Mouse (Mus musculus) frontal cortex, adult 2 months (tissue): ENCODE data around the gene Pea15a. TPM values are rescaled to one million over a fixed set of nuclear protein-coding genes. Genes with fewer than 3 reads are reported as not detected.

Experiments used
- DNase-seq, 2 experiments: peaks; one replicate each; pipeline ENCODE4 v3.0.0; 2022; ENCODE audit warnings: low spot score in 1 of 2; ENCODE audit errors: extremely low spot score in 1 of 2
- polyA plus RNA-seq: library from polyadenylated mRNA; depleted of rRNA; stranded (reverse); fragments of >200 nt; gene quantifications from 2 replicates; pipeline ENCODE4 v1.2.3, GENCODE M21; 2012; rRNA removed

Gene Pea15a
- polyA plus RNA-seq, 1 experiment, result 542 TPM

DNA sequence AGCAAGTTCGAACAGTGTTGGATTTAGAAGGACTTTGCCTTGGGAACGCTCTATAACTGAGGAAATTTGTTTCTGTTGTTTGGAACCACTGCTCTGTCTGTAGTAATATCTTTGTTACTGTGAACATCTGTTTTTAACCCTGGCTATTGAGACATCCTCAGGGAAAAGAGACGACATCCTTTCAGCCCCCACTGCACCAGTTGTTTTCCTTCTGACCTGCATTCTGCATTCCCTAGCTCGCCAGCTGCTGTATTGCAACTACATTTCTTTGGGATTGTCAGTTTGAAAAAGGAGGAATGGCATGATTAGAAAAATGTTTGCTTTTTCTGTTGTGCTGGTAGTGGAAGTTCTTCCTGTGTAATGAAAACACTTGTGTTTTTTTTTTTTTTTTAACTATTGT, 25.7 kb downstream of the Pea15a start:
- no peak for DNase-seq

GRCm38 (mm10) chr1:172179102-172179501, 27.5 kb downstream of the Pea15a start:
- no peak for DNase-seq

- DNase-seq, result no peak
These were observed 28.8 kb downstream of the Pea15a start for GRCm38 (mm10) chr1:172177791-172178190.

GRCm38 (mm10) chr1:172173181-172173580, 33.4 kb downstream of the Pea15a start:
- DNase-seq, result no peak

DNA sequence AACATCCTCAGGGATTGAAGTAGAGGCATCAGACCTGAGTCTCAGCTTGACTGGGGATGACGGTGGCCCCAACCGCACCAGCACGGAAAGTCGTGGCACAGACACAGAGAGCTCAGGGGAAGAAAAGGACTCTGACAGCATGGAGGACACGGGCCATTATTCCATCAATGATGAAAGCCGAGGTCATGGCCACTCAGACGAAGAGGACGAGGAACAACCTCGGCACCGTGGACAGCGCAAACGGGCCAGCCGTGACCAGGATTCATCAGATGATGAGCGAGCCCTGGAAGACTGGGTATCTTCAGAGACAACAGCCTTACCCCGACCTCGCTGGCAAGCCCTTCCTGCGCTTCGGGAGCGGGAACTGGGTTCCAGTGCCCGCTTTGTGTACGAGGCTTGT, 34.2 kb downstream of the Pea15a start:
- no peak for DNase-seq

DNA sequence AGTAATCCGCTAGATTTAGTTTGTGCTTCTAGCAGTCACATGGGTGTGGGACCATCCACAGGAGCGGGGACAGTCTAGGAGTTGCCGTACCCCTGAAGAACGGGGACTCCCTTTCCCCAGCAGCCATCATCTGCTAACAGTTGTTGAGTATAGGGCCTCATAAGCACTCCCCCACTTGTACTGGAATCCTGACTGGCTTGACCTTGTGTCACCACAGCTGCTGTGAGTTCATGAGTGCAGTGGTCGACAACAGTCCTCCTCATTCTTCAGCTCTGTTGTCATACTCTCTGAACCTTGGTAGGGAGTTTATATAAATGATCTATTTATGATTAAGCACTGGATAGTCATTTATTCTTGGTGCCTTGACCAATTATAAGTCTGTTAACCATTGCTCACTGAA, 36.8 kb downstream of the Pea15a start:
- no peak for DNase-seq

DNA sequence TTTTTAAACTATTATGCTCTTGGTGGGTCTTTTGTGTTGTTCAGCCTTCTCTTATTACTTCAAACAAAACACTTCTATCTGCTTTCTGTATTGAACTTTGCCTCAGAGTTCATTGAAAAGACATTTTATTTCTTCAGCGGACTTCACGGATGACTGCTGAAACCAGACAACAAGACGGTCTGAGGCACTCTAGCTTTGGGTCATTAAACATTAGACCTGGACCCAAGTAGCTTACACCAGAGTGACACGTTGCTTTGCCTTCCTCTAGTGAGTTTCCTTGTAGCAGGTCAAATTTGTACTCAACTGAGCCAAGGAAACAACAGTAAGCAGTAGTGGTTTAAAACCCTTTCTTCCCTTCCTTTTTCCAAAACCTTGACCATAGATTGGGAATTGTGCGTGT, 38.7 kb downstream of the Pea15a start:
- DNase-seq, result no peak

DNA sequence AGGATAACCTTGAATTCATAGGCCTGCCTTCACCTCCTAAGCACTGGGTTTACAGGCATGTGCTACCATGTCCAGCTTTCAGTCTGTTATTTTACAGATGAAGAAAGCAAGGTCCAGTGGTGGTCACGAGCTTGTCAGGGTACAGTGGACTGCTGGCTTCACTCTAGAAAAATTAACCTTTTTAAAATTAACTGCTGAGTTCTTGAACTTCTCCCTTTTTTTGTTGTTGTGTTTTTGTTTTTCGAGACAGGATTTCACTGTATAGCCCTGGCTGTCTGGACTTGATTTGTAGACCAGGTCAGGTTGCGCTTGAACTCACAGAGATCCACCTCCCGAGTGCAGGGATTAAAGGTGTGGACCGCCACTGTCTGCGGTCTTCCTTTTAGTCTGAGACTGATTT, 43.6 kb downstream of the Pea15a start:
- DNase-seq, result no peak

- DNase-seq, result peak; percentile 20 to 59
These were observed 44.6 kb downstream of the Pea15a start for GRCm38 (mm10) chr1:172162009-172162408.

DNA sequence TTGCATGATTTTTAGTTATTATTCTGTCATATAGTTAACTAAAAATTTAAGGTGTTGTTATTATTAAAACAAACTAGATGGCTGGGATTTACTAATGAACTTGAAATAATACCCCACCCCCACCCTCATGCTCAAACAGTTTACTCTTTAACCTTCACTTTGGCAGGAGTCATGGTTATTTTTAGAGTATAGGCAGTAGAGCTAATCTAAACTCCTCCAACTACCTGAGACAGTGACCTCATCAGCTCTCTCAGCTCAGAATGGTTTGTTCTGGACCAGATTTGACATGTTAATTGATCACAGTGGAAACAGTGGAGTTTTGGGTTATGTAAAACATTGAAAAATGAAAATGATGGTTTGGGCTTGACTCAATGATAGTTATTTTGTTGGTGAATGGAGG, 46.1 kb downstream of the Pea15a start:
- no peak for DNase-seq

DNA sequence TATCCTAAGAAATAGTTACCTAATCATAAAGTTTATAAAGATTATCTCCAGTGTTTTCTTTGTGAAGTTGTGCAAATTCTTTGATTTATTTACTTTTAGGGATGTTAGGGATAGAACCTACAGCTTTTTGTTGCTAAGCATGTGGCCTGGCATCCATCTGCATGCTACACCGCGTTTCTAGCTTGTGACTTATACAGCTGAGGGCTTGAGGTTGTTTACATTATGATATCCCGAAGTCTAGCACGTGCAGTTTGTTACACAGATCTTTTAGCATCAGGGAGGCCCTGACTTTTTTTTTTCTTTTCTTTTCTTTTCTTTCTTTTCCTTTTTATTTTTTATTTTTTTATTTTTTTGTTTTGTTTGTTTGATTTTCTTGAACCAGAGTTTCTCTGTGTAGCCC, 46.6 kb downstream of the Pea15a start:
- no peak for DNase-seq

- no peak for DNase-seq
These were observed 51.1 kb downstream of the Pea15a start for GRCm38 (mm10) chr1:172155518-172155917.

DNA sequence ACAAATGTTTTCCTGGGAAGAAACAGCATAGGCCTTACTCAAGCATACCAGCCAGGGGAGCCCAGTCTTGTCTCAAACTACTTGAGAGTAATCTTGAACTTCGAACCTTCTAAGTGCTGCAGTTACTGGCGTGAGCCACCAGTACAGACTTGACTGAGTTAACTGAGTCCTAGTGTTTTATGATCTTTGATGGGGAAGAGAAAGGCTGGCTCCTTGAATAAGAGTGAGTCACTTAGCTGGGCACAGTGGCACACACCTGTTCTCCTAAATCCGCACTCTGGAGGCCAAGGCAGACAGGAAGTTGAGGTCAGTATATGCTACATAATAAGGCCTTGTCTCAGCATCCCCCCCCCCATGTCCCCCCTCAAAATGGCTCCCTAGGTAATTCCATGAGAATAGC, 52.1 kb downstream of the Pea15a start:
- no peak for DNase-seq

DNA sequence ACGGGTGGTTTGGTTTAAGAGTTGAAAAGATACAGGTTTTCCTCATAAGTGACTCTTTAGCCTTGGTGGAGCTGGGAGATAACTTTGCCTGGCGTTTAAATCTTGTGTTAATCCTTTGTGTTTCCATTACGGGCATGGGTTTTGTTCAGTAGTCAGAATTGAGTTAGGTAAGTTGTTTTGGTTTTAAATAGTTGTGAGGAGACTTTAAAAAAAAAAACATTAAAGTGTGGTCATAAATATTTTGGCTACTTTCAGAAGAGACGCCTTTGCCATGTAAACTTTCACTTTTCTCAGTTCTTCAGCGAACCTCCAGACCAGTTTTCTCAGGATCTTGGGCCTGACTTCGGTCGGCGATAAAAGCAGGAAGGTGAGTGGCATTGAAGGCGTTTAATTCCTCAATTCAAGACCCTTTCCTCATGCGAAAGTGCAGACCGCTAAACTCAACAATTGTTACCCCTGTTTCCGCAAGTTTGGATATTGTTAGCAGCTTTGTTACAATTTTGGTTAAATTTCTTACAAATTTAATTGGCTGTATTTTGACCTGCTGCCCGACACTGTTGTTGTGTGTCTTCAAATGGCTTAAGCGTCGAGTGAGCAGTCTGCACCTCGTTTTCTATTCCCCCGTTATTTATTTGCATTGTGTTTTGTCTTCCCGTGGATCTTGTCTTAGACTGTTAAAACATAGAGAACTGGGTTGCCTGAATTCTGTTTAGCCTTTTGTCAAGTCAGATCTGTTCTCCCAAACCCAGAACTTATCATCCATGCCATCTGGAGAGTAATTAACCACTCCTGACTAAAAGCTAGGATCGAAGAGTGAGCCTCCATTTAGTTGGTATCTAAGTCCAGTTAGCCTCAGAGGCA, 57.4 kb downstream of the Pea15a start:
- no peak for DNase-seq

DNA sequence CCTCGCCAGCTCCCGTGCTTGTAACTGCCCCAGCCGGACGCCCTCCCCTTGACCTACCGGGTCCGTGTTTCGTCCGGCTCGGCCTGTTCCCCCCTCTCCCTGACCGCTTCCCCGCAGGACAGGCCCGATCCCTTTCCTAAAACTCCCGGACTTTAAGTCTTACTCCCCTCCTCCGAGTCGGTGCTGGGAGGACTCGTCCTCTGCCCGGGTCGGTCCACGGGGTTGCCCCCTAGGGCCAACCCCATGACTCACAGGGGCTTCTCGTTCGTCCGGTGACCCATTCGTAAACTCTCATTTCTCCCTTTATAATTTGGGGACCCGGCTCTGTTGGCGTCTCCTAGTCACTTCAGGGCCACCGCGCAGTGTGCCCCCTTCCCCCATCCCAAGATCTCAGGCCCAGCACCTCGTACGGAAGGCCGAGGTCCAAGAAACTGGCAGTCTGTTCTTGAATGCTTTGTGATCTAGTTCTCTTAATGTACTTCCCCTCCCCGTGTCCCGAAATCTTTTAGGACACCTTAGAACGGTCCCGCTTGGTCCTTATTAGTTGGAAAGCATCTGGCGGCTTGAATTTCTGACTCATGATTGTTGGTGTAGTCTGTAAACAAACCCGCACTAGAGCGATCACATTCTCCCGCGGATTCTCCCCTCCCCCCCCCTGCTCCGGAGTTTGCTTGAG, 58.2 kb downstream of the Pea15a start:
- peak in 1 of 2 experiments; percentile 36 for DNase-seq

GRCm38 (mm10) chr1:172147835-172148278, 58.7 kb downstream of the Pea15a start, which contains the start of gene Dcaf8:
TSS of gene Dcaf8 (plus strand) at chr1:172148084.
- peak; percentile 90 to 96 for DNase-seq

Other genes starting within 250 kb of the Pea15a start
- gene Vangl2, start 178.4 kb downstream of the Pea15a start, polyA plus RNA-seq, result 11.5 and 13.4 TPM in 2 replicates
- 0.30 and 0.50 TPM in 2 replicates for gene Nhlh1, start 149.2 kb downstream of the Pea15a start, polyA plus RNA-seq
- gene Copa, start 124.3 kb downstream of the Pea15a start, polyA plus RNA-seq, result 114 and 122 TPM in 2 replicates
- 82.6 and 88.1 TPM in 2 replicates for gene Ncstn, start 124.0 kb downstream of the Pea15a start, polyA plus RNA-seq
- 81.2 and 84.3 TPM in 2 replicates for gene Pex19, start 80.0 kb downstream of the Pea15a start, polyA plus RNA-seq
- 92.6 and 102 TPM in 2 replicates for gene Dcaf8, start 58.7 kb downstream of the Pea15a start, polyA plus RNA-seq
- gene Casq1, start 13.1 kb upstream of the Pea15a start, polyA plus RNA-seq, result 1.4 TPM in 2 replicates
- gene Atp1a4, start 51.6 kb upstream of the Pea15a start, polyA plus RNA-seq, result not detected in 2 replicates
- 230 and 251 TPM in 2 replicates for gene Igsf8, start 54.8 kb upstream of the Pea15a start, polyA plus RNA-seq
- gene Atp1a2, start 91.3 kb upstream of the Pea15a start, polyA plus RNA-seq, result 495 and 562 TPM in 2 replicates
- 102 and 111 TPM in 2 replicates for gene Kcnj9, start 122.5 kb upstream of the Pea15a start, polyA plus RNA-seq
- 112 and 122 TPM in 2 replicates for gene Kcnj10, start 134.4 kb upstream of the Pea15a start, polyA plus RNA-seq
- 6.6 and 7.2 TPM in 2 replicates for gene Pigm, start 169.7 kb upstream of the Pea15a start, polyA plus RNA-seq